Mouse (Mus musculus) cerebellum, adult 8-10 months (tissue): ENCODE data around the gene Pawr.
"Not testable (repeated sequence)": the region's sequence is repeated elsewhere in the genome, so short reads cannot be mapped to it uniquely, and the experiment has no call there.

ENCODE experiments used
- DNase-seq: peaks from one replicate; pipeline ENCODE4 v3.0.0; 2022

Pawr gene

GRCm38 (mm10) chr10:108315236-108315635, 16.7 kb upstream of the Pawr start:
- no peak for DNase-seq

DNA sequence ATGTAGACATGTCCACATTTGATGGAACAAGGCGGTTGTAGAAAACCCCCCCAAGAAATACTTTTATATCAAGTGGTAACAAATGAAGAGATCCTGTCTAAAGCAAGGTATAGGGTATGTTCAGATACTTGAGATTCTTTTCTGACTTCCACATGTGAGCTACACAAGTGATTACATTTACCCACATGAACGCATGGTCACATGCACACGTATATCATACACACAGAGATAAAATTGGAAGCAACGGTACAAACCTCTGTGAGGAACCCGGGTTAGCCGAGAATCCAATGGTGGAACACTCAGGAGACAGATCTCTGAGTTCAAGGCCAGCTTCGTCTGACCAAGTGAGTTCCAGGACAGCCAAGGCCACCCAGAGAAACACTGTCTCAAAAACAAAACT, 3.6 kb upstream of the Pawr start:
- no peak for DNase-seq

DNA sequence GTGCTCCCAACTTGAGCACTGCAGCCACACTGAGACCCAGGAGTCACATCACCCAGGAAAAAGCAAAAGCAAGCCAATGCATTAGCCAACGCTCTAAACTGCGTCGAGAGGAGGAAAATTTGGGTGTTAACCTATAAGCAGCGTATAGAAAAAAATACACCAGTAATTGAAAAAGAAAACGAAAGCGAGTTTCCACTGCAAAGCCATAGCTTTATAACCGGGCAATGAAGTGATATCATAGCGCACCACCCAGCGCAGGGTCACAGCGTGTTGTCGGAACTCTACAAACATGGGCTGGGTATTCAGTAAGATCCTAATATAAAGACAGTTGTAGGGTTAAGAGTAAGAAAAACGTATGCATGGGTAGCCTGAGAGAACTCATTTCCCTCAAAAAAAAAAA, 2.9 kb upstream of the Pawr start:
- no peak for DNase-seq

- DNase-seq = no peak
Observed at GRCm38 (mm10) chr10:108329771-108330170, 2.1 kb upstream of the Pawr start.

DNA sequence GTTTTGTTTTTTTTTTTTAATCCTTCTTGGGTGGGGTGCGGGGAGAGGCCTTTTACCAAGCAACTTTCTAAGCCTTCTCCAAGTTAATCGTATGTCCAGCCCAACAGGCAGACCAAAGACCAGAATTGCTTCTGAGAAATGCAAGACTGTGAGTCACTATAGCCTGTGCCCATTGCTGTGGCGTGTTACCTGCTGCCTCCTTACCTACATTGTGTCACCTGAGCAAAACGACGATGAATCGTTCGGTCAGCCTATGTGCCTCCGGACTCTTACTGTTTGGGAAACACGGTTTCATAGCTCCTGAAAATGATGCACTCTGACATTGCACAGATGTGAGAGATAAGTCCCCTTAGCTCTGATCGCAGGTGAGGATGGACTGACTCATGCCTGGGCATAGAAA, 957 bp upstream of the Pawr start:
- peak; percentile 2 for DNase-seq

DNA sequence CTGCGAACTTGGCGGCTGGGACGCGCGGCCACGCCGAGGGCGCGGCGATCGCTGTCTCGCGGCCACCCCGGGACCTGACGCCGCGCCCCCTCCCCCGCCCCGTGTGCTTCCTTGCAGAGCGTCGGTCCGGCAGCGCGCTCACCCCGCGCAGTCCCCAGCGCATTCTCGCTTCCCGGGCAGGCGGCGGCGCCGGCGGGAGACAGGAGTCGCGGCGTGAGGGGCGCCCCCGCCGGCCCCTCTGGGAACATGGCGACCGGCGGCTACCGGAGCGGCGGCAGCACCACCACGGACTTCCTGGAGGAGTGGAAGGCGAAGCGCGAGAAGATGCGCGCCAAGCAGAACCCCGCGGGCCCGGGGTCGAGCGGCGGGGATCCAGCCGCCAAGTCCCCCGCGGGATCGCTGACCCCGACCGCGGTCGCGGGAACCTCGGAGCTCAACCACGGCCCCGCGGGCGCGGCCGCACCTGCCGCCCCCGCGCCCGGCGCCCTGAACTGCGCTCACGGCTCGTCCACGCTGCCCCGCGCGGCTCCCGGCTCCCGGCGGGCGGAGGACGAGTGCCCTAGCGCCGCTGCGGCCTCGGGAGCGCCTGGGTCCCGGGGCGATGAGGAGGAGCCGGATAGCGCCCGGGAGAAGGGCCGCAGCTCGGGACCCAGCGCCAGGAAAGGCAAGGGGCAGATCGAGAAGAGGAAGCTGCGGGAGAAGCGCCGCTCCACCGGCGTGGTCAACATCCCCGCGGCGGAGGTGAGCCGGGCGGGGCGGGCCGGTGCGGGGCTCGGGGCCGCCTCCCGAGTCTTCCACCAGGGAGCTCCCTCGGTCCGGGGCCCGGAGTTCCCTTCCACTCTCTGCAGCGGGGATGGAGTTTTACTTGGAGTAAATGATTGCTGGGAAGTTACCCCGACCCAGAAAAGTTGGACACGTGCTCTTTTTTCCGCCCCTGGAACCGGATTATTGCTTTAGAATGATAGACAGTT, 935 bp downstream of the Pawr start:
- peak; percentile 34 for DNase-seq

DNA sequence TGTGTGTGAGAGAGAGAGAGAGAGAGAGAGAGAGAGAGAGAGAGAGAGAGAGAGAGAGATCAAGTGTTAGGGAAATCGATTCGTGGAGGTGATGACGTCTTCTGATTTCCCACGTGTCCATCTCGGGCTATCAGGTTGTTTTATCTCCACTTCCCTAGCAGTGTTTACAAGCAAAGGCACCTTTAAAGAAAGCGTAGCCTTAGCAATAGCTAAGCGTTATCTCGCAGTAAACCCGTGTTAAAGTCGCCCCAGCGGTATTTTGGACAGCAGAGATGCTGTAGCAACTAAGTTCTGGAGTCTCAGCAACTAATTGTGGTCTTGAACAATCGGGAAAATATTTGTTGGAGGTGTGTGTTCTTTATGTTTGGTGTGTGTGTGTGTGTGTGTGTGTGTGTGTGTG, 1.7 kb downstream of the Pawr start:
- no peak for DNase-seq

- DNase-seq = no peak
Observed at GRCm38 (mm10) chr10:108334096-108334495, 2.2 kb downstream of the Pawr start.

GRCm38 (mm10) chr10:108335736-108336292, 3.9 kb downstream of the Pawr start:
- no peak for DNase-seq

- no peak for DNase-seq
Observed at GRCm38 (mm10) chr10:108336581-108336980, 4.7 kb downstream of the Pawr start.

GRCm38 (mm10) chr10:108338055-108338961, 6.4 kb downstream of the Pawr start:
- no peak for DNase-seq

- no peak for DNase-seq
Observed at GRCm38 (mm10) chr10:108339118-108339517, 7.2 kb downstream of the Pawr start.

GRCm38 (mm10) chr10:108339872-108340271, 8.0 kb downstream of the Pawr start:
- no peak for DNase-seq

DNA sequence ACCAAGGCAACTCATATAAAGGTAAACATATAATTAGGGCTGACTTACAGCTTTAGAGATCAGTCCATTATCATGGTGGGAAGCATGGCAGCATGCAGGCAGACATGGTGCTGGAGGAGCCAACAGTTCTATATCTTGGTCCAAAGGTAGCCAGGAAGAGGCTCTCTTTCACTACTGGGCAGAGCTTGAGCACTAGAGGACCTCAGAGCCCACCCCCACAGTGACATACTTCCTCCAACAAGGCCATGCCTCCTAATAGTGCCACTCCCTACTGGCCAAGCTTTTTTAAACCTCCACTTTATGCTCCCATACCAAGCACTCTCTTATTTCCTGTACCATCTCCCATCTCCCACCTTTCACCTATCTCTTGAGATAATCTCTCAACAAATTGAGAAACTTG, 11.8 kb downstream of the Pawr start:
- DNase-seq = no peak

DNA sequence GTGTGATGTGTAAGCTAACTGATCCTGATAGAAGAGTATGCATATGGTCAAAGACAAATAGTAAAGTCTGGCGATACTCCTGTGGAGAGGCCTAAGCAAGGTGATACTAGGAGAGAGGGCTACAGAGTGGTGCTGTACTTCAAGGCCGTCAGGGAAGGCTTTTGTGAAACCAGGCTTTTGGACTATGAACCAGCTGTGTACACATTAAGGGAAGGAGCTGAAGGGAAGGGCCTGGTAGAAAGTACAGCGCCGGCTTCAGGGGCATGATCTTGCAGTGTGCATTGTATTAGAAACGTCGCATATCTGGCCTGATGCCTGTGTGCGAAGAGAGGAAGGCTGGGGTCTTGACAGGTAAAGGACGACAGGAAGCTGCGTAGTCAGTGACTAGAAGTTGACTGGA, 13.2 kb downstream of the Pawr start:
- no peak for DNase-seq

- not testable (repeated sequence) for DNase-seq
Observed at GRCm38 (mm10) chr10:108346301-108346700, 14.4 kb downstream of the Pawr start.

DNA sequence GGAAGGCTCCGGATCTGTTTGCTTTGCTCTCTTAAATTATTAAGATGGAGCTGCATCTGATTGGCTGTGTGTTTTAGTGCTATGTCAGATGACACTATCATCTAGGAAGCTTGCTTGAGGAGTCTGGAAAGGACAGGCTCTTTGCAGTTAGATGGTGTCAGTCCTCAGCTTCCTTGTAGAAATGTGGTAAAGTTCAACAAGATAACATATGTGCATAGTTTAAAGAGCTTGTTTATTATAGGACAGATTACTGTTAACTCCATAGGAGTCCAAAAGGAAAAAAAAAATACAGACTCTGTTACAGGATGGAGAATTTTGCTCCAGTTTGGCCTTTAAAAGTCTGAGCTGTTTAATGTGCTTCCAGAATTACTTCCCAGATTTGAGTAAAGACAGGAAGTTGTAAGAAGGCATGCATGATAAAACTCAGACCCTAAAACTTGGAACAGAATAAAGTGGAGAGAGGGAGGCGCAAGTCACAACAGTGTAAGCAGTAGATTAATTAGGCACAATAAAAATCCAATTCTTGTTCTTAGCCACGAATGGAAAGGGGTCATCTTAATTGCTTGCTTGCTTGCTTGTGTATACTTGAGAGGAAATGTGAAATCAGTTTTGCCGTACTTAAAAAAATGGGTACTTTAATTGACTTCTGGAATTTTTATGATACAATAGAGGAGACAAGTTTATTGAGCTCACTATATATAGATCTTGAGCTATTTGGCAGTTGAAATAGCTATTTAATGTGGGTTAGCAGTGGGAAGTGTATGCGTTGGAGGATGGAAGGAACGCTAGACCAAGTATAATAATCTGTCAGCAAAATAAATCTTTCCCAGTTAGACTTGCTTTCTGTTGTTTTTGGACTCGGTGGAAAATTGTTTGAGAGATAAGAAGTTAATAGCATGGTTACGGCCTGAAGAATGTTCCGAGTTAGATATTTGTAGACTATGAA, 18.5 kb downstream of the Pawr start:
- no peak for DNase-seq

DNA sequence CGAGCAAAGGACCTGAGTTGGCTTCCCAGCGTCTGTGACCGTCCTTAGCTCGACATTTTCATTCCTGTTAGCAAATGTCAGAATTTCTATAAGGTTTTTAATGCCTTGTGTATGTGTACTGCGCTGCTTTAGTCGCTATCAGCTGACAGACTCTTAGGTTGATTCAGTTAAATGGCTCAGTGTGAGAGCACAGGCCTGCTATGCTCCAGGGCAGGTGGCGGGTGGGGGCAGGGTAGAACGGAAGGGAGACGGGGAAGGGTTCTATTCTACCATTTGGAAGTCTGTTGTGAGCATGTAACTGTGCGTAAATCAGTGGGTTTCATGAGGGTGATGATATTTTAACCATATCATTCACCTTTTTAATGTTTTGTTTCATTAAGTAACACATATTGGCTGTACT, 21.0 kb downstream of the Pawr start:
- no peak for DNase-seq

DNA sequence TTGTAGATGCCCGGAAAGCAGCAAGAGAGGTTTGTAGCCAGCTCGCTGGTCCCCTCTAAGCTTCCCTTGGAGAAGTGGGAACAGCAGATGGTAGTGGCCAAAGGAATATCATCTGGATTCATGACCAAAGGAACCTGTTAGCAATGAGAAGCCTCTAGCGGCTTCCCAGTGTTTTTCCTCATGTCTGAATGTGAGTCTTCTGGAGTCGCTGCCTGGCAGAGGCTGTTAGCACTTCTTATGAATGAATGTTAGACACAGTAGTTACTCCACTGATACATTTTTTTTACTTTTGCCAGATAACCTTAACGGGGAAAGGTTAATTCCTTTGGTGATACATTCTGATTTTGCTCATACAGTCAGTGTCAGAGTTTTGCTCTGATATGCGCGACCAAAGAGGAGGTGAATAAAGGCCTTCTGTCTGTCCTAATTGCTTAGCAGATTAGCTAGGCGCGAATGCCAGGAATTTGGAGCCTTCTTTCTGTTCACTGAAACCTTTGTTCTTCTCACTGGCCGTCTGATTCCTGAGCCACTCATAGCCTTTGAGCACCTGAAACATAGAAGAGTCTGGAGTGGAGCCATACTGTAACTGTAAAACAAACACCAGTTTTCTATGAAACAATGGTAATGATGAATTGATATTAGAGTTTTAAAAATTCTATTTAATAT, 22.9 kb downstream of the Pawr start:
- no peak for DNase-seq

GRCm38 (mm10) chr10:108355392-108355775, 23.5 kb downstream of the Pawr start:
- DNase-seq = no peak

DNA sequence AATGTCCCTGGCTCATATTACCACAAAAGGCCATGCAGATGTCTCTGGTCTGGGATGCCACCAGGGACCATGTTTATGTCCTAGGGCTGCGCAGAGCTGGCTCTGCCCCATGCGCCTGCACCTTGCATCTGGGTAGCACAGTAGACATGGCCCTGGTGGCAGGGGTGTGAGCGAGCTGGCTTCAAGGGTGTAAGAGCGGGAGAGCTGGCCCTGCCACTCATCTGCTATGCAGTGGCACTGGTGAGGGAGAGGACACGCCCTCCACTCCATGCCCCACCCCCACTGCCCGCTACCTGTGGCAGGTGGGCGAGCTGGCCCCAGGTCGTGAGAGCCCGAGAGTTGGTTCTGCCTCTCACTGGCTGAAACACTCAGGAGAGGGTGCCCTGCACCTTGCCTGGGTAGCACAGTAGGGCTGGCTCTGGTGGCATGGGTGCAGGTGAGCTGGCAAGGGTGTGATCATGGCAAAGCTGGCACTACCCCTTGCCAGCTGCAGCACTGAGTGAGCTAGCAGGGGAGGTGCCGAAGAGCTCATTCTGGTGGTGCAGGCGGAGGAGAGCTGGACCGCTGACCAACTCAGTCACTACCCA, 24.8 kb downstream of the Pawr start:
- no peak for DNase-seq
